Mouse (Mus musculus): Measurements from ENCODE around the gene Ranbp6. TPM values are rescaled to one million over a fixed set of nuclear protein-coding genes. Genes with fewer than 3 reads are reported as not detected.

Gene Ranbp6
- polyA plus RNA-seq, 1 experiment, result 1.2 TPM

GRCm38 (mm10) chr19:29838171-29838570, 25.4 kb upstream of the Ranbp6 start:
- no peaks in the 10 kb centered on the region for H3K79me3 ChIP-seq (ENCODE audit: low read depth)
- no peaks in the 10 kb centered on the region for H3K79me2 ChIP-seq (ENCODE audit: control insufficient read depth, insufficient read depth)
- no peaks in the 10 kb centered on the region for H3K36me3 ChIP-seq (ENCODE audit: control insufficient read depth, insufficient read depth)
- no peak overlapping the region for H3ac ChIP-seq (ENCODE audit: control insufficient read depth, insufficient read length, low read depth)
- H3K4me3 ChIP-seq (ENCODE audit: insufficient read depth, poor library complexity, severe bottlenecking), result no peak overlapping the region
- no peaks in the 10 kb centered on the region for H3K27me3 ChIP-seq (ENCODE audit: control insufficient read depth, insufficient read depth, insufficient read length)
- TF ChIP-seq MYOG (IDR thresholded peaks at IDR 0.05; ENCODE audit: control insufficient read depth, extremely low read depth, insufficient read length) (no peak), CEBPB (IDR thresholded peaks at IDR 0.05; ENCODE audit: low read depth) (no peak), MAX (IDR thresholded peaks at IDR 0.05) (no peak), MYOD1 (IDR thresholded peaks at IDR 0.05; ENCODE audit: control insufficient read depth, insufficient read length, low read depth) (no peak), USF1 (IDR thresholded peaks at IDR 0.05; ENCODE audit: low read depth) (no peak), CTCF (IDR thresholded peaks at IDR 0.05; ENCODE audit: control insufficient read depth, insufficient read depth, insufficient read length) (no peak), FOSL1 (IDR thresholded peaks at IDR 0.05; ENCODE audit: insufficient read depth, low read length, poor library complexity, severe bottlenecking) (no peak)

- Histone ChIP-seq H3K36me3 (ENCODE audit: control insufficient read depth, insufficient read depth) (no peaks in the 10 kb centered on the region), H3K4me3 (ENCODE audit: insufficient read depth, poor library complexity, severe bottlenecking) (no peak overlapping the region), H3K79me2 (ENCODE audit: control insufficient read depth, insufficient read depth) (no peaks in the 10 kb centered on the region), H3K79me3 (ENCODE audit: low read depth) (no peaks in the 10 kb centered on the region), H3ac (ENCODE audit: control insufficient read depth, insufficient read length, low read depth) (no peak overlapping the region), H3K27me3 (ENCODE audit: control insufficient read depth, insufficient read depth, insufficient read length) (no peaks in the 10 kb centered on the region)
- TF ChIP-seq MAX (IDR thresholded peaks at IDR 0.05), result no peak
- no peak for TF ChIP-seq MYOD1 (IDR thresholded peaks at IDR 0.05; ENCODE audit: control insufficient read depth, insufficient read length, low read depth)
- TF ChIP-seq CTCF (IDR thresholded peaks at IDR 0.05; ENCODE audit: control insufficient read depth, insufficient read depth, insufficient read length), result no peak
- TF ChIP-seq FOSL1 (IDR thresholded peaks at IDR 0.05; ENCODE audit: insufficient read depth, low read length, poor library complexity, severe bottlenecking), result no peak
- no peak for TF ChIP-seq CEBPB (IDR thresholded peaks at IDR 0.05; ENCODE audit: low read depth)
- no peak for TF ChIP-seq MYOG (IDR thresholded peaks at IDR 0.05; ENCODE audit: control insufficient read depth, extremely low read depth, insufficient read length)
- no peak for TF ChIP-seq USF1 (IDR thresholded peaks at IDR 0.05; ENCODE audit: low read depth)
Measured at GRCm38 (mm10) chr19:29835364-29836034, 22.7 kb upstream of the Ranbp6 start.

GRCm38 (mm10) chr19:29830911-29831310, 18.1 kb upstream of the Ranbp6 start:
- H3ac ChIP-seq (ENCODE audit: control insufficient read depth, insufficient read length, low read depth), result no peak overlapping the region

DNA sequence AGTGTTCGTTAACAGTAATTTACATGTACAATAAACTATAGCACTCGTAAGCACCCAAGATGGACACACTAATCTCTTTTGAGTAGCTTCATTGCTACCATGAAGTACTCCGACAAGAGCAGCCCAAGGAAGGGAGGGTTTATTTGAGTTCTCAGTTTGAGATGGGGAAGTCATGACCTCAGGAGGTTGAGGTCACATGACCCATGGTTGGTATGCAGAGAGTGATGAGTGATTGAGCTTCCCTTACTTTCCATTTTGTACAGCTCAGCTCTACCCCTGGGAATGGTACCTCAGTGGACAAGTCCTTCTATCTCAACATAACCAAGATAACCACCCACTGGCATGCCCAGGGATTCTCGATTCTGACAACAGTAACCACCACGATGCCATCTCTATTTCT, 15.8 kb upstream of the Ranbp6 start:
- Histone ChIP-seq H3K79me3 (ENCODE audit: low read depth) (no peaks in the 10 kb centered on the region), H3K36me3 (ENCODE audit: control insufficient read depth, insufficient read depth) (no peaks in the 10 kb centered on the region), H3K79me2 (ENCODE audit: control insufficient read depth, insufficient read depth) (no peaks in the 10 kb centered on the region), H3K4me3 (ENCODE audit: insufficient read depth, poor library complexity, severe bottlenecking) (no peak overlapping the region), H3K27me3 (ENCODE audit: control insufficient read depth, insufficient read depth, insufficient read length) (no peaks in the 10 kb centered on the region), H3ac (ENCODE audit: control insufficient read depth, insufficient read length, low read depth) (no peak overlapping the region)
- TF ChIP-seq MAX (IDR thresholded peaks at IDR 0.05) (no peak), MYOG (IDR thresholded peaks at IDR 0.05; ENCODE audit: control insufficient read depth, extremely low read depth, insufficient read length) (no peak), USF1 (IDR thresholded peaks at IDR 0.05; ENCODE audit: low read depth) (peak; percentile 52), CTCF (IDR thresholded peaks at IDR 0.05; ENCODE audit: control insufficient read depth, insufficient read depth, insufficient read length) (no peak)

More at GRCm38 (mm10) chr19:29830911-29831310, 18.1 kb upstream of the Ranbp6 start:
- TF ChIP-seq USF1 (IDR thresholded peaks at IDR 0.05; ENCODE audit: low read depth) (no peak), CEBPB (IDR thresholded peaks at IDR 0.05; ENCODE audit: low read depth) (no peak), MYOG (IDR thresholded peaks at IDR 0.05; ENCODE audit: control insufficient read depth, extremely low read depth, insufficient read length) (no peak), MYOD1 (IDR thresholded peaks at IDR 0.05; ENCODE audit: control insufficient read depth, insufficient read length, low read depth) (no peak), FOSL1 (IDR thresholded peaks at IDR 0.05; ENCODE audit: insufficient read depth, low read length, poor library complexity, severe bottlenecking) (no peak), MAX (IDR thresholded peaks at IDR 0.05) (no peak), CTCF (IDR thresholded peaks at IDR 0.05; ENCODE audit: control insufficient read depth, insufficient read depth, insufficient read length) (no peak)
- Histone ChIP-seq H3K27me3 (ENCODE audit: control insufficient read depth, insufficient read depth, insufficient read length) (no peaks in the 10 kb centered on the region), H3K79me2 (ENCODE audit: control insufficient read depth, insufficient read depth) (no peaks in the 10 kb centered on the region), H3K4me3 (ENCODE audit: insufficient read depth, poor library complexity, severe bottlenecking) (no peak overlapping the region), H3K36me3 (ENCODE audit: control insufficient read depth, insufficient read depth) (no peaks in the 10 kb centered on the region), H3K79me3 (ENCODE audit: low read depth) (no peaks in the 10 kb centered on the region)

- no peak overlapping the region for H3K4me3 ChIP-seq (ENCODE audit: insufficient read depth, poor library complexity, severe bottlenecking)
- H3K36me3 ChIP-seq (ENCODE audit: control insufficient read depth, insufficient read depth), result no peaks in the 10 kb centered on the region
- TF ChIP-seq MYOG (IDR thresholded peaks at IDR 0.05; ENCODE audit: control insufficient read depth, extremely low read depth, insufficient read length), result no peak
- TF ChIP-seq CTCF (IDR thresholded peaks at IDR 0.05; ENCODE audit: control insufficient read depth, insufficient read depth, insufficient read length), result peak; percentile 79
- no peak for TF ChIP-seq FOSL1 (IDR thresholded peaks at IDR 0.05; ENCODE audit: insufficient read depth, low read length, poor library complexity, severe bottlenecking)
- TF ChIP-seq USF1 (IDR thresholded peaks at IDR 0.05; ENCODE audit: low read depth), result no peak
- H3K27me3 ChIP-seq (ENCODE audit: control insufficient read depth, insufficient read depth, insufficient read length), result no peaks in the 10 kb centered on the region
- no peaks in the 10 kb centered on the region for H3K79me2 ChIP-seq (ENCODE audit: control insufficient read depth, insufficient read depth)
- no peak overlapping the region for H3ac ChIP-seq (ENCODE audit: control insufficient read depth, insufficient read length, low read depth)
- H3K79me3 ChIP-seq (ENCODE audit: low read depth), result no peaks in the 10 kb centered on the region
Measured at GRCm38 (mm10) chr19:29826686-29827085, 13.9 kb upstream of the Ranbp6 start.

- Histone ChIP-seq H3K27me3 (ENCODE audit: control insufficient read depth, insufficient read depth, insufficient read length) (no peaks in the 10 kb centered on the region), H3K79me2 (ENCODE audit: control insufficient read depth, insufficient read depth) (no peaks in the 10 kb centered on the region), H3K4me3 (ENCODE audit: insufficient read depth, poor library complexity, severe bottlenecking) (no peak overlapping the region), H3K79me3 (ENCODE audit: low read depth) (no peaks in the 10 kb centered on the region), H3ac (ENCODE audit: control insufficient read depth, insufficient read length, low read depth) (no peak overlapping the region), H3K36me3 (ENCODE audit: control insufficient read depth, insufficient read depth) (no peaks in the 10 kb centered on the region)
- TF ChIP-seq CEBPB (IDR thresholded peaks at IDR 0.05; ENCODE audit: low read depth), result peak; percentile 23
- no peak for TF ChIP-seq MYOG (IDR thresholded peaks at IDR 0.05; ENCODE audit: control insufficient read depth, extremely low read depth, insufficient read length)
Measured at GRCm38 (mm10) chr19:29825003-29825402, 12.2 kb upstream of the Ranbp6 start.

Measured in C2C12 (cell line).